Mouse (Mus musculus): ENCODE measurements around the gene Nepro.

Nepro gene

GRCm38 (mm10) chr16:44703458-44703857, 20.6 kb upstream of the Nepro start:
- DNase-seq (ENCODE audit: low spot score in 2 of 2), result no peak

- DNase-seq (ENCODE audit: low spot score in 2 of 2), result no peak
These were observed 7.6 kb upstream of the Nepro start for GRCm38 (mm10) chr16:44716305-44717140.

DNA sequence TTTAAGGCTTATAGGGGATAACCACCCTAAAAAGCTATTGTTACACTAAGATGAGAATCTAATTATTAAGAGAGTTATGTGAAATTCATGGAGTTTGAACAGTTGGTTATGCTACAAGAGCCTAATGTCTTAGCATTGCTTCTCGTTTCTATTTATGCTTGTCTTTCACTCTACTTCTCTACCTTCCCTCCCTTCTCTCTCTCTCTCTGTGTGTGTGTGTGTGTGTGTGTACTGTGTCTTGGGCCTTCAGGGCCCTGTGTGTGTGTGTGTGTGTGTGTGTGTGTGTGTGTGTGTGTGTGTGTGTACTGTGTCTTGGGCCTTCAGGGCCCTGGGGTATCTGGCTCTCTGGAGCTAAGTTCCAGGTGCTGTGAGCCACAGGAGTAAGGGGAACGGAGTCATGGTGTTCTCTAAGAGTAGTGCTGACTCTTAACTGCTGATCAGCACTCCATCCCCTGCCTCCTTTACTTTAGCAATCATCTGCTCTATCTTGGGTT, 6.9 kb upstream of the Nepro start:
- no peak for DNase-seq (ENCODE audit: low spot score in 2 of 2)

DNA sequence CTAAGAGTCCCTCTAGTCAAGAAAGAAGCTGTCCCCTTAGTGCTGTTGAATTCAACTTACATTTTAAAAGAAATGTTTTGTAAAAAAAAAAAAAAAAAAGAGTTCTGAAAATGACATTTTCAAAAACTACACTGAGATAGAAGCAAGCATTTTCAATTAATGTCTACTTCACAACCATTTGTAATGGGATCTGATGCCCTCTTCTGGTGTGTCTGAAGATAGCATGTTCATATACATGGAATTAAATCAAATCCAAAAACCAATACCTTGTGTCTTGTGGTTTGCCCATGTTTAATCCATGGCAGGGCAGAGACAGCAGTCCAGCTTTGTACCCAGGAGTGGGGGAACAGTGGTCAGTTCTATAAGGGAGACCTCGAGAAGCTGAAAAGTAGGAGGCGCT, 6.3 kb upstream of the Nepro start:
- DNase-seq (ENCODE audit: low spot score in 2 of 2), result no peak

- no peak for DNase-seq (ENCODE audit: low spot score in 2 of 2)
These were observed 4.8 kb upstream of the Nepro start for GRCm38 (mm10) chr16:44719349-44719748.

GRCm38 (mm10) chr16:44720518-44720917, 3.6 kb upstream of the Nepro start:
- no peak for DNase-seq (ENCODE audit: low spot score in 2 of 2)

GRCm38 (mm10) chr16:44722666-44723065, 1.4 kb upstream of the Nepro start:
- DNase-seq (ENCODE audit: low spot score in 2 of 2), result no peak

DNA sequence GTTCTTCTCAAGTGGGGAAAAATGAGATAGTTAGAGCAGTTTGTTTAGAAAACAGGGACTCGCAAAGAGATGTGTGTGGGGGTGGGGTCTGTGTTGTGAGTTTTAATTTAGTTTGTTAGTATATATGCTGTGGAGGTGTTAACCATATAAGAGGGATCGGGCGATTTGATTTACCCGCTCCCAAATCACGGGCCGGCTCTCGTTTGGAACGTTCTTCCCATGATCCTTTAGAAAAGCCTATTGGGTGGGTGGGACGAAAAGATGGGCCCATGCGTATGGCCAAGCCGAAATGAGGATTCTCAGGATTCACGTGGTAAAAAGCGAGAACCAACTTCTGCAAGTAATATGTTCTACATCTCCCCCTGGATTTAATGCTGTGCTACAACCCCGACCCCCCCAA, 746 bp downstream of the Nepro start:
- DNase-seq (ENCODE audit: low spot score in 2 of 2), result no peak

DNA sequence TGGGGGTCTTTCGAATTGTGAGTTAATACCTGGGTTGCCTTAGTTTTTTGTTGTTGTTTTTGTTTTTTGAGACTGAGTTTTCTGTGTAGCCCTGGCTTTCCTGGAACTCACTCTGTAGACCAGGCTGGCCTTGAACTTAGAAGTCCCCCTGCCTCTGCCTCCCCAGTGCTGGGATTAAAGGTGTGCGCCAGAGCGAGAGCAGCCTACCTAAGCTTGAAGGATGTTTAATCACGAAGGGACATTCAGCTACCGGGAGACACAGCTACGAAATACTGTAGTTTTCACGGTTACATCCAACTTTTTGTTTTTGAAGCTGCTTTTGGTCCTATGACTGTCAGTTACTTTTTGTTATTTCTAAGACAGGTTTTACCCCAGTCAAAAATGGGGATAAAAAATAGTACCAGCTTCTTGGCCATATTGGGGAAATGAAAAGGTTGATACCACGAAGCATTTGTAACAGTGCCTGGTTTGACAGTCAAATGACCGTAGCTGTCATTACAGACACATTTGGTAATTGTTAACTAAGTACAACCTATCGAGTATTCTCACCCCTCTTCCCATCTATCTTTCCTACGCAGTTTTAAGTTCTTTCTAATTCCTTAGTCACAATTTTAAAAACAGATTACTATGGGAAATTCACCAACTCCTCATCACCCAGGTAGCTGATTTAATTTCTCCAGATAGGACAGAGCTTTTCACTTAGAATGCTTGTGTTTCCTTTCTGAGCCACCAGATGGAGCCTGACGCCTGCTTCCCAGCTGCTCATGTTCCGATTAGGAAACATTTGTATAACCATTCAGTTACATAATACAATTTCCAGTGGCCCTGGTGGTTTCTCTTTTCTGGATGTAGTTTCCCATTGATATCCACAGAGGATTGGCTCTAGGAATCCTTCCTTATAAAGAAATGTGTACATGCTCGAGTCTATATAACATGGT, 1.5 kb downstream of the Nepro start:
- peak in 1 of 2 experiments; percentile 65 for DNase-seq (ENCODE audit: low spot score in 2 of 2)

DNA sequence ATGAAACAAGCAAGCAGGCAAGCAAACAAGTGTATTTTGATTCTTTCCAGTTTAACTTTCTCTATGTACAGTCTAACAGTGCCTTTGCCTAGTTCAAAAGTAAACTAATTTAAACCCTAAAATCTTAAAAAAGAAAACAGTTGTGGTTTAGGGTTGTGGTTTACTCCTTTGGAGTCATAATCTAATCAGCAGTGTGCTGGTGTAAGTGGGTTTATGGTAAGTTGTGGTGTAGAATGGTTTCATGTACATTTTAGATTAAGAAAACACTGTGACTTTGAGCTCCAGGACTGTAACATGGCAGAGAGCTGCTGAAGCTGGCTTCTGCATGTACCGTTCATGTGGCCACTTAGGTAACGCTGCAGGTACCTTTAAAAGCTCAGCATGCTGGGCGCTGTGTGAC, 3.4 kb downstream of the Nepro start:
- no peak for DNase-seq (ENCODE audit: low spot score in 2 of 2)

- no peak for DNase-seq (ENCODE audit: low spot score in 2 of 2)
These were observed 10.0 kb downstream of the Nepro start for GRCm38 (mm10) chr16:44734059-44734458.

- DNase-seq (ENCODE audit: low spot score in 2 of 2), result no peak
These were observed 11.6 kb downstream of the Nepro start for GRCm38 (mm10) chr16:44735676-44736075.

DNA sequence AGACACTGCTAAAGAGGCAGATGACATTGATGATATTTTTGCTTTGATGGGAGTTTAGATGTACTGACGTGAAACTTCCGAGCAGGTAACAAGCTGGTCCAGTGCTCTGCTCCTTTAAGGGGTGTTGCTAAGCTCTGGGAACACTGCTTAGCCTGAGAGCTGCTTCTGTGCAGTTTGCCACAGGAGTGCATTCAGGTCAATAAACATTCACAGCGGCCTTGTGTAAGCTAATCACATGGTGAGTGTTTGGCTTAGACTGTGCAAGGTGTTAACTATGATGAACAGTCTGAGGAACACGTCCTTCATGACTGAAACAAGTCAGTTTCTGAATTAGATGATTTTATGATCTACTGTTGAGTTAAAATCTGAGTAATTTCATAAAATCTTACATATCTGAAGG, 12.0 kb downstream of the Nepro start:
- no peak for DNase-seq (ENCODE audit: low spot score in 2 of 2)

GRCm38 (mm10) chr16:44742753-44743152, 18.7 kb downstream of the Nepro start:
- DNase-seq (ENCODE audit: low spot score in 2 of 2), result no peak

- no peak for DNase-seq (ENCODE audit: low spot score in 2 of 2)
These were observed 21.4 kb downstream of the Nepro start for GRCm38 (mm10) chr16:44745471-44745865.

- DNase-seq (ENCODE audit: low spot score in 2 of 2), result peak; percentile 66 to 70
These were observed 21.9 kb downstream of the Nepro start, which contains the start of gene Gtpbp8 for GRCm38 (mm10) chr16:44745866-44746562. Gene Gtpbp8, minus strand, starts transcription at chr16:44746363.

DNA sequence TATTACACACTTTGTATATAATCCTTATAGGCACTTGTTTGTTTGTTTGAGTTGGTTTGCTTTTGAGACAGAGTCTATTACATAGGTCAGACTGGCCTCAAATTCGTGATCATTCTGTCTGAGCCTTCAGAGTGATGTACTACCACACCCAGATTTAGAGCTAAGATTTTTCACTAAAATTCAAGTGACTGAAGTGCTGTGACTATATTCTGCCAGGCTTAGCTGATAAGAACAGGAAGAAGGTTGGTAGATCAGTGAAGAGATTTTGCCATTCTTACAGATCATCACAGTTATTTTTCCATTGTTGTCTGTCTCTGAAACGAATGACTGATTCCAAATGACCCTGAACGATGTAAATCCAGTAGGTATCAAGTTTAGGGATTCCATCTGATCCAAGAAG, 23.9 kb downstream of the Nepro start:
- no peak for DNase-seq (ENCODE audit: low spot score in 2 of 2)

GRCm38 (mm10) chr16:44757700-44758099, 33.6 kb downstream of the Nepro start:
- DNase-seq (ENCODE audit: low spot score in 2 of 2), result no peak

DNA sequence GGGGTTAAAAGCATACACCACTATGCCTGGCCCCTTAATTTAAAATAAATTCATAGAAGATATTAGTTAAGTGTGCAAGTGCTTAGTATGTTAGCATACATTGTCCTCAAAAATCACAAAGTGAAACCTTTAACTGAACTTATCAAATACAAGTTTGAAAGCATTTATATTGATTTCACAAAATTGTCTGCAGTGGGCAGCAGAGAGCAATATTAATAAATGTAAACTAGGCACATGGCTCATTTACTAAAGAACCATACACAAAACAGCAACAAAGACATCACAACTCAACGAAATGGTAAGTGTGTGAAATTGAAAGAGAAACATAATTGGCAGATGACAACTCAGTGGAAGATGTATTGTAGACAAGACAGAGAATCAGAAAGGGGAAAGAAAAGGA, 37.7 kb downstream of the Nepro start:
- no peak for DNase-seq (ENCODE audit: low spot score in 2 of 2)

DNA sequence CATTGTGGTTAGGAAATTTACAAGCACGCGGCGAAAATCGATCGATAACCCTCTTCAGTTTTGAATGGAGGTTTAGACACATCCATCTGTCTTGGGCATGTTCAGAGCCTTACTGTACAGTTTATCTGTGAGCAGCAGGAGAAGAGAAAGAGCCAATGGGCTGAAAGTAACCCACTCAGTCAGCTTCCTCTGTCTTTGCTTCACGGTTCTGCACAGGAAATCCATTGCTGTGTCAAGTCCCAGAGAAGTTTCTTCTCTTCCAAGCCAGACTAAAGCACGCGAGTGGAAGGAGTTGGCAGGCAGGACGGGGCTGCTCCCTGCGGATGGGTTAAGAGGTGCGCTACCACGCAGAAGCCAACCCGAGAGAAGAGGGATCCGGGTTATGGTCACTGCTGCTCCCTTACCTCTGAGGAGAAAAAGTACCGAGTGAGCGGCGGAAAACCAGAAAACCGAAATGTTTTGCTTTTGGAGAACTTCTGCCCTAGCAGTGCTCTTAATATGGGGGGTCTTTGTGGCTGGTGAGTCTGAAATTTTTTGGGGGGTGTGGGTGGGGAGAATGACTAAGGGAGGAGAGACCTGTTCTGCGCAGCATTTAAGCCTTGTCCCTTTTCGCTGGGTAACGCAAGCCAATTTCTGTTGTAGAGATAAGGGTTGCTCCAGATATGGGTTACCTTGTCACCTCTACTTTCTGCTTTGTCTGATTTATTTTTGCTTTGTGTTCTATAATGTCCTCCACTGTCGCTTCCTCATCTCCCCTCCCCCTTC, 41.6 kb downstream of the Nepro start, which contains the start of gene Cd200r1:
Gene Cd200r1, plus strand, starts transcription at position 182 of the 765 bp plus-strand sequence.
- peak; percentile 22 for DNase-seq (ENCODE audit: low spot score in 2 of 2)

DNA sequence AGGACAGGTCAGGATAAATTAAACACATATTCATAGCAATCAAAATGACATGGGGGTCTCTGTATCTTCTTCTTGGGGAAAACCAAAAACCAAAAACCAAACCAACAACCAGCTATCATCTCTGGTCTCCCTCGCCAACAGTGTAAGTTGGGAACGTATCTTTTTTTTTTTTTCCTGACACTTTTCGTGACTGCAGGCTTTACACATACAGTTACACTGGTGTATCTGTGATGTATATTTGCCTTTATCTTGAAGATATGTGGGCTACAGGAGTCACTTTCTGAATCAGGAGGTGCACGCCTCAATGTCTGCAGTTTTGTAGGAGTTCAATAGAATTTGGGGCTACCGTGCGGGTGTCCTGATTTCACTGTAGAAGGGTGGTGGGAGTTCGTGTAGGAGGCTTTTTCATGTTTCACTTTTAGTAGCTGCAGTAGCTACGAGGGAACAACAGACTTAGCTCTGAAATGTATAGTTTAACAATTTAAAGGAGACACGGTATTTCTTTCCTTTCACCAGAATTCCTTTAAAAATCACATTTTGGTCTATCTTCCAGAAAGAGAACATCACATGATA, 42.3 kb downstream of the Nepro start:
- no peak for DNase-seq (ENCODE audit: low spot score in 2 of 2)

All from thymus, postnatal 10 days (tissue).